Mouse (Mus musculus) ES-CJ7 (cell line): Measurements from ENCODE around the gene Dnm3.

Experiments
- DNase-seq: peaks from one replicate; pipeline ENCODE4 v3.0.0; 2011; ENCODE audit warnings: low read depth, low spot score

The Dnm3 gene

DNA sequence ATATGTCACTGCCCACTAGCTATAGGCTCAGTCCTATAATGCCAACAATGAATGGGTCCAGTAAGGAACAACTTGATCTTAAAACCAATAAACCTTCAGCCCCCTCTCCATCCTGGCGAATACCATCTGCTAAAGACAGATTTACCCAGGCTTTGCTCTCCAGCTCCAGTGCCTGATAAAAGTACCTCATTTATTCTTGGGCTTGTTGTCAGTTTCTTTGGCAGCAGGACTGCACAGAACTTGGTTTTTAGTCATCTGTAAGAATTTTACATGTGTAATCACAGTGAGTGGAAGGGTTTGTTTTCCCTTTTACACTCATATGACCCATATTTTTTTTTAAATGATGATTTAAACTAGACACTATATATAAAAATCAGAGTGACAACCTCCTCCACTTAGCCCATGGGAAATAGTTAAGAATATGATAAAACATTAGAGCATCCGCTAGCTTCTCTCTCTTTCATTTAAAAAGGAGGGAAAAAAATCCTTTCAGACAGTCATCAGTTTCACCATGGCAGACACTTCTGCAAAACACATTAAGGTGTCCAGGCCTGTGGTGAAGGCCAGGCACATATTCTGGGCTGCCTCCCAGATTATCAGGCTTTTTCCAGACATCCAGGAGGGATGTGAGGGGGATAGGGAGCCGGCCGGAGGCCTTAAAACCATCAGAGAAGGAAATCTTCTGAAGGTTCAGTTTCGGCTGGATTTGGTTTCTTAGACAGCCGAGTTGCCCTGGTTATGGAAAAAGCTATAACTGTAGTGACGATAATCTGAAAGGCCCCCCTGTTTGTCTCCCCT lies 313.9 kb downstream of the Dnm3 start:
- DNase-seq: no peak

DNA sequence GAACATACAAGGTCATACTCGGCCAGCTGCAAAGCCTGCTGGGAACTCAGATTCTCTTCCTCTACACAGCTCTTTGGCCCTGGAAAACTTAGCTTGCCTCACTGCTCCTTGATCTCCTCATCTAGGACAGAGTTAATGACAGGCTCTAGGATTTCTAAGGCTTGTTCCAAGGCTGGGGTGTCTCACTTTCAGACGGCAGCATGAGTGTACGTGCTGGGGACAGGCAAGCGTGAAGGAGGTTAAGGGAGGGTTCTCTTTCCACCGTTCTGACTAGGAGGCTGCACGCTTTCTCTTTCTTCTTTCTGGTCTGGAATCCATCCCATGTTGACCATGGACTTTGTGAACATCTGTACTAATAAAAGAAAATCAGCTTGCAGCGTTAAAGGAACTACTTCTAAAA lies 315.2 kb downstream of the Dnm3 start:
- no peak for DNase-seq

DNA sequence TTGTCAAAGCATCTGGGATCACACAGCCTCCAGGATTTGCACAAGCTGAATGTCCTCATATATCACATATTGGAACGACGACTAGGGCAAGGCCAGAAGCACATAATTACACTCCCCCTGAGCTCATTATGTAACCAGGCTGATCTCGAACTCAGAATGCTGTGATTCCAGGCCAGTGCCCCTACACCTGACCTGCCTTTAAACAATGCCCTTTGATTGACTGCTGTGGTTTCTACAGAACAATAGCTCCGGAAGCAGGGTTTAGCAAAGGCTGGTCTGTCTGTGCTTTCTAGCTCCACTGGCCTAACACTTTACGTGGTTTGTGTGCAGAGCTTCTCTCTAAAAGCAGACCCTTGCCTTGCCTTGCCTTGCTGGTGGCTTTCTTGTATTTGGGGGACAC lies 315.6 kb downstream of the Dnm3 start:
- no peak for DNase-seq

DNA sequence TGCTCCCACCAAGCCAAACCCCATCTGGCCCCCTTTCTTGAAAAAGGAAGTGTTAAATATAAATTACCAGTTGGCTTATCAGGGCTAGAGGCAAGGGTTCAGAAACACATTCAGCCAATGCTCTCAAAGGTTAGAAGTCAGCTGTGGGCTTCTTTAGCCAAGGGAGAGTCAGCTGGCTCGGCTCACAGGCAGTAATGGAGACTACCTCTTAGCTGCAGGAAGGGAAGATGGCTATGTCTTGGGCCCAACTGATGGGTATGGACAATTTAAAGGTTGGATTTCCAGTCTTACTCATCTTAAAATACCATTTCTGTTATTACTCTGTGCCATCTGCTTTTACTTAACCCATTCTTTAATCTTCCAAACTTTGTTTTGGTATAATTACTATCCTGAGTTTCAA lies 317.1 kb downstream of the Dnm3 start:
- no peak for DNase-seq

DNA sequence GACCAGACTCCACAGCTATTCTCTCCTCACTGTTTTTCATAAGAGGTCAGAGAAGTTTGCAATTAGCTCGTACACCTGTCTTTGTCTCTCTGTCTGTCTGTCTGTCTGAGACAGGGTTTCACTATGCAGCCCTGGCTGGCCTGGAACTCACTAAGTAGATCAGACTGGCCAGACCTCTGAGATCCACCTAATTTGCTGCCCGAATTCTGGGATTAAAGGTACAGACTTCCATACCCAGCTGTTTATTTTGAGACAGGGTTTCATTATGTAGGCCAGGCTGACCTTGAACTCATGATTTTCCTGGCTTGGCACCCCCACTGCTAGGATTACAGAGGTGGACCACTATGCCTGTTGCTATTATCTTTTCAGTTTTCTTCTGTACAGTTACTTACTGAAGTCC lies 319.3 kb downstream of the Dnm3 start:
- DNase-seq: no peak

DNA sequence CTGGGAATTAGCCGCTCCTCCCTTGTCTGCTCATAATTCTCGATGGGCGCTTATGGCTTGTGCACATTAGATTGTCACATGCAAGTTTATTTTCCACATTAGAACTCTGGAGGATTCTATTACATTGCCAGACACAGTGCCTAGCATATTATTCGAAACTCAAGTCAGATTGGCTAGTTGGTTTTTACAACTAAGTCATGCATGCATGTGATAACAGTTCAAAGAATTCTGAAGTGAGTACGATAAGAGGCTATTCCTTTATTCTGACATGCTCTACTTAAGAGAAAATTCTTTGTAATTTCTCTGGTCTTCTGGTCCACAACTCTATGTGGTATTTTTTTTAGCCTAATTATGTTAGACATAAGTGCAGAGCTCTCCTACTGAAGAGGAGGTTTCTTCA lies 320.2 kb downstream of the Dnm3 start:
- DNase-seq: no peak

DNA sequence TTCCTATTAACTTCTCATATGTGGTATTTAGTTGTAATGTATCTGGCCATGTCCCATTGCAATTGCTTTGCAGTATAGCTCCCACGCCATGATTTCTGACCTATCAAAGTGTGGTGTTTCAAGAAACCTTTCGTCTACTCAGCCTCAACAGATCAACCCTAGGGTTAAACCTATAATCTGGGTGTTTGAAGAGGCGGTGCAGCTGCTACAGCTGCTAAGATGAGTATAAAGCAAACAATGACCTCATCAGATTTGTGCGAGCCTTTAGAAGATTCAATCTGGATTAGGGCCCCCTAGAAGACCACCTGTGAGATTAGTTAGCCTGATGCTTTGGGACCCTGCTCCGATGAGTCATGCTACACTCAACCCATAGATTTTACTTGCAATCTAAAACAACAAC lies 321.0 kb downstream of the Dnm3 start:
- no peak for DNase-seq

DNA sequence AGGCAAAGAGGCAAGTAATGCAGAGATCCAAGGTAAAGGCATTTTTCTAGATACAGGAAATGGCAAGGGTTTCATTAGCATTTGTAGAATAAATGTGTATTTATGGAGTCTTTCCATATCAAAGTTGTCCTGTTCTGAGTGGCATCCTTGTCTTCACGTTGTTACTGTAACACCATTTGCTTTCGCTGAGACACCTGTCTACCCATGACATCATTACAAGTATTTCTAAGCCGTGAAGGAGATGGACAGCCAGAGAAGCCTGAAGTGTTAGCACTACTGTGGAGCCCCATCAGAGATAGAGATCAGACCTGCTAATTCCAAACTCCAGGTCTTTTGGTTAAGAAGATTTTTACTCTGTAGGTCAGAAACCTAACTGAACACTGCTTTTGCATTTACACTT lies 322.3 kb downstream of the Dnm3 start:
- no peak for DNase-seq

DNA sequence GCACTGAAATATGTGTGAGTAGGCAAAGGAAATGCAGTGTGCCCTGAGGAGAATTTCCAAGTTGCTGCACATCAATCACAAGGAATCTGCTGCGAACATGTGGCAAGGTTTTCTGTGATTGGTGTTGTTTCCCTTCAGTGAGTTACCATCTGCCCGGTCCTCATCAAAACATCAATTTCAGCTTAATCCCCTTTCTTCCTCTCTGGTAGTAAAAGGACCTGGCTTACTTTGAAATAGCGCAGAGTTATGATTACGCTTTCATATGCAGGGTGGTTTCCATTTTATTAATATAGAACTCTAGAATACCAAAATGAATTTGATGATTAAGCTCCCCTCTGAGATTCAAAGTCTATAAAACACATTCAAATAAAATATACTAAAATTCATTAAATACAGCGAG lies 324.7 kb downstream of the Dnm3 start:
- no peak for DNase-seq

DNA sequence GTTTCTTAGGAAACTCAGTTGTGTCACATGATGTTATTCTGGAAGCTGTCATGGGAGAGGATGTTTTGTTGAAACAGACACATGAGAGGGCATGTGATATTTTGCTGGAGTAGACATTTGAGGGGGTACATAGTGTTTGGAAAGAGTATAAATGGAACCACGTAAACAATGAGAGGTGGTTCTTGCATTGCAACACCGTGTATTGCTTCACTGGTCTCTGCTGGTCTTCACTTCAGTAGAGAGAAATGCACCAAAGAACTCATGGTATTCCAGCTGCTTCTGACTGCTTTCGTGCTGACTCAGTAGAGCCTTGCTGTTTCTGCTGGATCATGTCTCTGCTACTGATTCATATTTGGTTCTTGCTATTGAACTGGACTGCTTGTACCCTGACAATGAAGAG lies 328.1 kb downstream of the Dnm3 start:
- DNase-seq: no peak

DNA sequence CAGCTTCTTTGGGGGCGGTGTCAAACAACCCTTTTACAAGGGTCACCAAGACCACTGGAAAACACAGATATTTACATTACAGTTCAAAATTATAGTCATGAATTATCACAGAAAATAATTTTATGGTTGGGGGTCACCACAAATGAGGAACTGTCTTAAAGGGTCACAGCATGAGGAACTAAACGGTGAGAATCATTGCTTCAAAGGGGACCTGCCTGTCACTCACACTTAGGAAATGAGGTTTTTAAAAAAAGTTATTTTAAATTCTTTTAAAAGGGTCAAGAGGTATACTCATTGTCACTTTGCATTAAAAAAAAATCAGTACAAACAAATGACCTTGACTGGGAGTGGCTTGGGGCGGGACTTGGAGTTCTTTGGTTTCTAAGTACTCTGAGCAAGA lies 330.3 kb downstream of the Dnm3 start:
- DNase-seq: peak; percentile 12

DNA sequence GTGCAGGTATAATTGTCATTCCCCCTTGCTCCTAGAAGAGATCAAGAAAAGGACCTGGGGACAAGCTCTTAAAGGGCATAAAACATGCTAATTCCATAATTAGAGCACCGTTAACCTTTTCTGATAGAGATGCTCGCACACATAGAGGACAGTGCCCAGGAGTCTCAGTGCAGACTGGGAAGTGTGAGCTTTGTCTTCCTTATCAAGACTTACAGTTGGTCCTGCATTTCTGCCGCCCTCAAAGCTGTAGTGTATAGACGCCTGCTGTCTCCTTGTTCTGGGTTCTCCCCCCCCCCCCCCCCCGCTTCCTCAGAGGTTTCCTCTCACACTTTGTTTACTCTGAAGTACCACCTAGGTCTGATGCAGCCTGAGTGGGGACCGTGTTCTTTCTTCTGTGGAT lies 332.1 kb downstream of the Dnm3 start:
- DNase-seq: no peak

DNA sequence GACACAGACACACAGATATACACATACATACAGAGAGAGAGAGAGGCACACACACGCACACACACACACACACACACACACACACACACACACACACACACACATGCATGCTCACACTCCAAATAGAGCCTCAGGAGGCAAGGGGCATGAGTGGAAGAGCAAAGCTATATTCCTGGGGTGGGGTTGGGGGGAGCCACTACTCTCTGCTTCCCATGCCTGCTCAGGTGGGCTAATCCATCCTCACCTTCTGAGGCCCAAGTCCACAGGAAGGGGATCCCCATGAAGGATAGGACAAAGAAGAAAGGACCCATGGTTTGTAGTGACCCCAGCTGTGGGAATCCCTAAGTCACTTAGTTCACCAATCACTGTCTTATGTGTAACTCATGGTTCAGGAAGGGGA lies 332.8 kb downstream of the Dnm3 start:
- no peak for DNase-seq

DNA sequence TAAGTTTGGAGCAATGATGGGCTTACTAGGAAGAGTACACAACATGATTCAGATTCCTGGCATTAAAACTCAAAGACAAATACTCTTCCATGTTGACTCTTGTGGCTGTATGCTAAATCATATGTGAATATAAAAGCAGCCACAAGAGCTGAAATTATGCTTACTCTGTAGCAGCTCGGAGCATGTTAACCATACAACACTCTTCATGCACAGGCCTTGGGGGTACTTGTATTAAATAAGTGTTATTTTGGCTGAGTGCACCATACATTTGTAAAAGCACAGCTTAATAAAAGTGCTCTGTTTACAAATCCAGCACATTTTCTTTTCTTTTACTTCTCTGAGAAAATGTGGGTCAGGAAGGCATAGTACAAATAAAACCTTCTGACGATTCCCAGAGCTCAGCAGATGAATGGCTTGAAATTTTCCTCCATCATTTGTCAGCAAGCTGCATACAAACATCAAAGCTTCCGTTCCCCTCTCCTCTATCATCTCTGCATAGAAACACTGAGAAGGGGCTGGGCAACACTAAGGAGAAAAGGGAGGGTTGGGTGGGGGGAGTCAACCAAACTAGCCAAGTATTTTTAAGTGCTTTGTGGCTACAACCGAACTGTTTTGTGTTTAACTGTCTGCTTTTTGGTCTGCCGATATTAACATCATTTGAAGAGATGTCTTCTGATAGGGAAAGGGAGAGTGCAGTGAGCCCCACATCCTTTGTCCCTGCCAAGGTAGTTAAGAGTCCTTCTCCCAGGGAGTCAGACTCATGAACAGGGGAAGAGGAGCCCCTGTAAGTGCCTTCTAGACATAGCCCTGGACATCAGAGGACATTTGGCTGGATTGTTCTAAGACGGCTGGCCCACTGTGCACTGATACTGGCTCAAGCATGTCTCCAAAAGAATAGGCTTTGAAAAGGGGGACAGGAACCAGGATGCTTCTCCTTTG lies 333.6 kb downstream of the Dnm3 start:
- DNase-seq: no peak

DNA sequence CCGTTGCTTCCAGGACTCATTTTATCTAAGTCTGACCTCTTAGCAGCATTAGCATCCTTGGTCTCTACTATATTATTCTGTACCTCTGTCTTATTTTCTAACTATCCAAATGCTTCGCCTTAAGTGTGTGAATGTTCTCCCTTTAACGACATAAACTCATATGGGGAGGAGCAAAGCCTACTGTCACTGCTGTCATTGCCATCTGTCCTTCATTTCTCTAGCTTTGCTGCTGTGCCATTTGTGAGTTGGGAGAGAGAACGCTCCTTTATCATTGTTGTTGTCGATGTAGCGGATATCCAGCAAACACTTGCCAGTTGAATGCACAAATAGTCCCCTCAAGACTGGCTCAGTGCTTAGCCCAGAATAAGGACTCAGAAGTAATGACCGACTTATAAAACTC lies 335.5 kb downstream of the Dnm3 start:
- DNase-seq: no peak

DNA sequence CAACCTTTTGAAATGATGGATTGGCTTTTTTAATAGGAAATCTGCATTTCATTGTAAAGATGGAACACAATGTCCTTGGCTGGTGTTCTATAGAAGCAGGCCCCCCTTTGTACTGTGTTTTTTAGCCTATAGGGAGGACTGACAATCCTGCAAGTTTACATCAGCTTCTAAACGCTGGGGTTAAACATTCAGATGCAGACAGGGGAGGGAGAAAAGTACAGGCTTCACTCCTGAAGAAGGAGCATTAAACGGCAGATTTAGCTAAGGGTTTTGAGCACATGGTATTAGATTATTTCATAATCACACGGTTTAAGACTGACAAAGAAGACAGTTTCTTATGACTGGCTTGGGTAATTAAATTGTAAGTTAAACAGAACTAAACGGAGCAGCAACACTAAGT lies 341.5 kb downstream of the Dnm3 start:
- no peak for DNase-seq

DNA sequence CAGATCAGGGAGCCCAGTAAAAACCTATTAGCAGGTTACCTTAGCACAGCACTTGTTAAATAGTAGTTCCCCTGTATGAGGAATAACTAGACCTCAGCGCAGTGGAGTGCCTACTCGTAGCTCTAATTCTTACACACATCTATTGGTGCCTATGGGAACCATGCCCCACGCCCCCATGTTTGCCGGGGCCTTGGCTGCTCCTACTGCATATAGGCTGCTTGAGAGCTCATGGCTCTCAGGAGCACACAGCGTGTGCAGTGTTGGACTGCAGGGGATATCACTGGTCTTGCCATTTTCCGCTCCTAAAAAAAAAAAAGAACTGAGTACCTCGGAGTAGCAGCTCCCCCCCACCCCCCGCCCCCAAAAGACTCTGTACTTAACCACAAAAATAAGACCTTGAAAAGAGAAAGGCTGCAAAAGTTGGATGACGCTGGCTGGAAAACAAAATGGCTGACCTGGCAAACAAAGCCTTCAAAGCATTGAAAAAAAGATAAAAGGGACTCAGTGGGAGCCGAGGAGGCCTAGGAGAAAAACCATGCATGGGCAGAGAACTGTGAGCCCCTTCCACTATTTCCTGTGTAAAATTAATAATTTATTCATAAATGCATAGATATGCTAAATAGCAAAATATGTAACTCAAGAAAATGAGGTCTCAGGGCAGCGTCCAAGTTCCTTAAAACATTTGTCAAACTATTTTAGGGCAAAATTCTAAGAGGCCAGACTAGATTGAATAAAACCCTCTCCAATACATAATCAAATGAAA lies 342.2 kb downstream of the Dnm3 start:
- DNase-seq: no peak

DNA sequence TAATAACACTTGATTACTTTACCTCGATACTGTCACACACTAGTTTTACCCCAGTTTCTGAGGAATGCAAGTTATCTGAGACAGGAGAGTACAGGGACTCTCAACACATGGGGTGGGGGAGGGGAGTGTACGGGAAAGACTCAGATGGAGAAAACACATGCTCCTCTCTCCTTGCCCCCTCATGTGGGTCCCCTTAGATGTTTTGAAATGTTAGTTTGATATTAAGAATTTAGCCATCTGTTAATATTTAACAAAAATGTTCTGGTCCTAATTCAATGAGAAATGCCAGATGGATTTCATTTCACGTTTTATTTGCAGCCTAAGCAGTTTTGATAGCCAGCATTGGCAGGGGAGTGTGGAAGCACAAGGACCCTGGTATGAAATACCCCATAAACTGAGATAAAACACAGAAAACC lies 343.2 kb downstream of the Dnm3 start:
- no peak for DNase-seq

DNA sequence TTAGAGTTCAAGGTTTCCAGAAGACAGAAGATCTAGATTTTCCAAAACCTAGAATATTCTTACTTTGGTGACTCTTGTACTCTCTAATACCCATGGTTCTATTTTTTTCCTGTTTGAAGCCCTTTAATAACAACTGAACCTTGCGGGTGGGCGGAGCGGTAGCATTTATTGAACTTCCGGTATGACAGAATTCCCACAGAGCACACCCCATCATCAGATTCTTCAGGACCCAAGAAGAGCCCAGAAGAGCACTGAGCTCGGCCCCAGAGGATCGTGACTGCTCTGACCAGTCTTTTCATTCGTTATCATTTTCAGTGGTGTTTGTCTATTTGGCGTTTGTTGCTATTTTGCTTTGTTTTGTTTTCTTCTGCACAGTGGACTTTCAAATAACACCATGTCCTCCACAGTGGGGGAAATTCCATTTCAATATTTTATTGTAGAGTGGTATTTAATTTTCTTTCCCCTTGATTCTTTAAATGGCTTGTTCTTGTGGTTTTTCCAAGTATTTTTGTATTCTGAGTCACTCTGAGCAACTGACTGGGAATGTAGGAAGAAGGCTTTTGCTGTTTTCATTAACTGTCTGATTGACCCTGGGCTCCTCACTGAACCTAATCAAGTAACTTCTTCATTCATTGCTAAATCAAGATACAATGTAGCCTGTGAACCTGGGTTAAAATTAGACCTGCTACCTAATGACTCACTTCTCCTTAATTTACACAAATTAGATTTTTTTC lies 344.8 kb downstream of the Dnm3 start:
- DNase-seq: no peak

DNA sequence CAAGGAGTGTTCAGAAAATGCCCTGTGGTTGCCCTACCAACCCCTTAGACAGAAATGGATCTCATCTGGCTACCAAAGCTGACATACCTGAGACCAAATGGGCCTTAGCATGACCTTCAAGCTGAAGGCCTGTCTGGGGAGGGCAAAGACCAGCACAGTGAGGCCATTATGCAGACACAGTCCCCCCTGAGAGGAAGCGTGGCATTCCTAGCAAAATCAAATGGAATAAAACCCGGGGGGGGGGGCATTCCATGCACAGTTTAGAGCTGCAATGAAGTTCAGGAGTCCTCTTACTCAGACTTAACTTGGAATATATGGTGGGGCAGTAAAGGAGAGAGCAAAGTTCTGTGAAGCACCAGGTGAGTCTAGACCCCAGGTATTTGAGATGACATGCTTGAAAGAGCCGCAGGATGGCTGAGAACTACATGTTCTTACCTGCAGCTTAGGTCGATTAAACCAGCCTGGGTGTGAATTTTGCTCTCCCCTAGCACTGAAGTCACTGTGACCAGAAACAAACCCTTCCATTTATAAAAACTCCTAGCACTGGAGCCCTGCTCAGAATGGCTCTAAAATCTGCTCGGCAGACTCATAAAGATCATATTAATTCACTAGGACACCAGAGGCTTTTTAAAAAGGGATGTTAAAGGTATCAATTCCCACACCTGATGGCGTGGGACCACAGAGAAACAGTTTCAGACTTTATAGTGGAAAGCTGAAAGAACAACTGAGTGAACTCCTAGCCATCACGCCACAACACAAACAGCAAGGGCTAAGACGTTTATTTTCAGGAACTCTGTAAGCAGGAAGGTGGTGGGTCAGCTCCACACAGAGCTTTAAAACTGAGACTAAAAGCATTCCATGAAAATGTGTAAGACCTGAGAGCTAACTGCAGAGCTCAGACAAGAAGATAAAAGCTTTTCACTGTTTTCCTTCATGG lies 350.7 kb downstream of the Dnm3 start:
- no peak for DNase-seq
